Mouse (Mus musculus): ENCODE data around the gene Kctd12. TPM values are rescaled to one million over a fixed set of nuclear protein-coding genes. Genes with fewer than 3 reads are reported as not detected.

The Kctd12 gene
- 1 to 10 TPM; 5.2 to 9.7 TPM for total RNA-seq (2021)
- long read RNA-seq, experiment 1, partial matches to known transcripts: 0 of 1 reads
- long read RNA-seq, experiment 1, other reads (novel, unspliced or antisense): 1 of 1 reads
- long read RNA-seq, experiment 2, full-length matches to known transcripts: 1 of 1 reads
- long read RNA-seq, experiment 2, partial matches to known transcripts: 0 of 1 reads
- long read RNA-seq, experiment 2, other reads (novel, unspliced or antisense): 0 of 1 reads

GRCm38 (mm10) chr14:102982627-102983540, at the start of gene Kctd12:
TSS of gene Kctd12 (minus strand) at chr14:102982637.
- intact Hi-C loops (cut with DNase I): loop anchor here (5.0 to 10.0 kb wide), 3 partner anchors 96 to 1038 kb away; no protein-coding TSS in a partner anchor
- H3K27ac ChIP-seq: peak within 1 kb of the TSS; percentile 93
- H3K4me3 ChIP-seq: peak within 1 kb of the TSS; percentile 95
- peak; percentile 94 for DNase-seq
- peak; percentile 69 for TF ChIP-seq CTCF (IDR thresholded peaks at IDR 0.05)

- DNase-seq: no peak
- Histone ChIP-seq H3K4me3 (no peak overlapping the region), H3K27ac (no peak overlapping the region)
- TF ChIP-seq CTCF (IDR thresholded peaks at IDR 0.05): no peak
- intact Hi-C loops (cut with DNase I): no loop called here
Observed at GRCm38 (mm10) chr14:103029203-103029602, 46.8 kb upstream of the Kctd12 start.

GRCm38 (mm10) chr14:103020046-103020445, 37.6 kb upstream of the Kctd12 start:
- H3K4me3 ChIP-seq: no peak overlapping the region
- intact Hi-C loops (cut with DNase I): no loop called here
- no peak overlapping the region for H3K27ac ChIP-seq
- no peak for TF ChIP-seq CTCF (IDR thresholded peaks at IDR 0.05)
- DNase-seq: no peak

GRCm38 (mm10) chr14:103017009-103017408, 34.6 kb upstream of the Kctd12 start:
- no peak overlapping the region for H3K4me3 ChIP-seq
- no peak overlapping the region for H3K27ac ChIP-seq
- DNase-seq: no peak
- no peak for TF ChIP-seq CTCF (IDR thresholded peaks at IDR 0.05)
- intact Hi-C loops (cut with DNase I): no loop called here

GRCm38 (mm10) chr14:103012563-103013150, 30.2 kb upstream of the Kctd12 start:
- no peak overlapping the region for H3K4me3 ChIP-seq
- H3K27ac ChIP-seq: no peak overlapping the region
- peak; percentile 61 for DNase-seq
- TF ChIP-seq CTCF (IDR thresholded peaks at IDR 0.05): peak; percentile 86
- intact Hi-C loops (cut with DNase I): loop anchor here (1.0 to 2.0 kb wide), 2 partner anchors 39 to 524 kb away; no protein-coding TSS in a partner anchor

GRCm38 (mm10) chr14:103011782-103012181, 29.3 kb upstream of the Kctd12 start:
- TF ChIP-seq CTCF (IDR thresholded peaks at IDR 0.05): peak; percentile 70
- Histone ChIP-seq H3K27ac (no peak overlapping the region), H3K4me3 (no peak overlapping the region)
- peak; percentile 36 for DNase-seq
- intact Hi-C loops (cut with DNase I): loop anchor here (1.0 to 2.0 kb wide), 2 partner anchors 40 to 525 kb away; no protein-coding TSS in a partner anchor

- DNase-seq: no peak
- Histone ChIP-seq H3K4me3 (no peak overlapping the region), H3K27ac (no peak overlapping the region)
- no peak for TF ChIP-seq CTCF (IDR thresholded peaks at IDR 0.05)
- intact Hi-C loops (cut with DNase I): no loop called here
Observed at GRCm38 (mm10) chr14:103007737-103008136, 25.3 kb upstream of the Kctd12 start.

GRCm38 (mm10) chr14:102994662-102995561, 12.5 kb upstream of the Kctd12 start:
- Histone ChIP-seq H3K27ac (no peak overlapping the region), H3K4me3 (no peak overlapping the region)
- intact Hi-C loops (cut with DNase I): loop anchor here (10.0 kb wide), 1 partner anchor 480 kb away; no protein-coding TSS in a partner anchor
- TF ChIP-seq CTCF (IDR thresholded peaks at IDR 0.05): peak; percentile 99
- peak; percentile 73 for DNase-seq

- intact Hi-C loops (cut with DNase I): loop anchor here (10.0 kb wide), 1 partner anchor 476 kb away; no protein-coding TSS in a partner anchor
- no peak for DNase-seq
- TF ChIP-seq CTCF (IDR thresholded peaks at IDR 0.05): no peak
- H3K4me3 ChIP-seq: no peak overlapping the region
- no peak overlapping the region for H3K27ac ChIP-seq
Observed at GRCm38 (mm10) chr14:102990765-102991164, 8.3 kb upstream of the Kctd12 start.

- intact Hi-C loops (cut with DNase I): loop anchor here (10.0 kb wide), 2 partner anchors 475 to 1045 kb away; no protein-coding TSS in a partner anchor
Observed at GRCm38 (mm10) chr14:102989866-102990265, 7.4 kb upstream of the Kctd12 start.

GRCm38 (mm10) chr14:102989254-102989653, 6.8 kb upstream of the Kctd12 start:
- intact Hi-C loops (cut with DNase I): loop anchor here (10.0 kb wide), 1 partner anchor 1044 kb away; no protein-coding TSS in a partner anchor
- Histone ChIP-seq H3K27ac (no peak overlapping the region), H3K4me3 (no peak overlapping the region)
- no peak for DNase-seq
- no peak for TF ChIP-seq CTCF (IDR thresholded peaks at IDR 0.05)

More at GRCm38 (mm10) chr14:102989866-102990265, 7.4 kb upstream of the Kctd12 start:
- Histone ChIP-seq H3K27ac (no peak overlapping the region), H3K4me3 (no peak overlapping the region)
- DNase-seq: peak; percentile 55
- TF ChIP-seq CTCF (IDR thresholded peaks at IDR 0.05): no peak
